Mouse (Mus musculus): Measurements from ENCODE around the gene Adam12. TPM values are rescaled to one million over a fixed set of nuclear protein-coding genes. Genes with fewer than 3 reads are reported as not detected.

The Adam12 gene
- total RNA-seq, 1 experiment = 3.9 TPM

GRCm38 (mm10) chr7:133879761-133880160 lies 352.2 kb downstream of the Adam12 start:
- Histone ChIP-seq H3K36me3 (ENCODE audit: control insufficient read depth, insufficient read depth, low read length, poor library complexity, severe bottlenecking) (no peaks in the 10 kb centered on the region), H3K9me3 (ENCODE audit: control insufficient read depth, insufficient read depth, low read depth, low read length) (no peaks in the 10 kb centered on the region), H3K27ac (ENCODE audit: insufficient read depth, low read depth, low read length, poor library complexity, severe bottlenecking) (no peak overlapping the region), H3K9ac (ENCODE audit: insufficient read depth, low read depth, low read length, poor library complexity, severe bottlenecking) (no peak overlapping the region), H3K4me1 (ENCODE audit: control insufficient read depth in 2 of 2, insufficient read depth in 2 of 2, low read length in 2 of 2, poor library complexity in 1 of 2) (no peaks in the 10 kb centered on the region), H3K4me3 (ENCODE audit: insufficient read depth in 1 of 2, low read depth in 1 of 2, low read length in 2 of 2, poor library complexity in 1 of 2, severe bottlenecking in 1 of 2) (no peak overlapping the region)
- in situ Hi-C loops (cut with MboI; ENCODE audit: low sequenced_read_pairs in 2 of 2, unreplicated experiment in 2 of 2) = no loop called here
- TF ChIP-seq ZC3H11A (IDR thresholded peaks at IDR 0.05; ENCODE audit: borderline replicate concordance, low read depth, low read length) (no peak), HCFC1 (IDR thresholded peaks at IDR 0.05; ENCODE audit: borderline replicate concordance, insufficient read depth, low read length) (no peak), MAFK (IDR thresholded peaks at IDR 0.05; ENCODE audit: insufficient read depth, low read depth, low read length) (no peak), CHD2 (IDR thresholded peaks at IDR 0.05; ENCODE audit: low read depth, low read length) (no peak), ZNF384 (IDR thresholded peaks at IDR 0.05; ENCODE audit: low read depth, low read length) (no peak)
- no peak for DNase-seq (ENCODE audit: low read depth, low spot score)

- in situ Hi-C loops (cut with MboI; ENCODE audit: low sequenced_read_pairs in 2 of 2, unreplicated experiment in 2 of 2) = no loop called here
- H3K4me1 ChIP-seq (ENCODE audit: control insufficient read depth in 2 of 2, insufficient read depth in 2 of 2, low read length in 2 of 2, poor library complexity in 1 of 2) = no peaks in the 10 kb centered on the region
- TF ChIP-seq ZNF384 (IDR thresholded peaks at IDR 0.05; ENCODE audit: low read depth, low read length) = no peak
- no peak overlapping the region for H3K9ac ChIP-seq (ENCODE audit: insufficient read depth, low read depth, low read length, poor library complexity, severe bottlenecking)
- no peak overlapping the region for H3K4me3 ChIP-seq (ENCODE audit: insufficient read depth in 1 of 2, low read depth in 1 of 2, low read length in 2 of 2, poor library complexity in 1 of 2, severe bottlenecking in 1 of 2)
- H3K36me3 ChIP-seq (ENCODE audit: control insufficient read depth, insufficient read depth, low read length, poor library complexity, severe bottlenecking) = no peaks in the 10 kb centered on the region
- DNase-seq (ENCODE audit: low read depth, low spot score) = no peak
- H3K27ac ChIP-seq (ENCODE audit: insufficient read depth, low read depth, low read length, poor library complexity, severe bottlenecking) = no peak overlapping the region
- H3K9me3 ChIP-seq (ENCODE audit: control insufficient read depth, insufficient read depth, low read depth, low read length) = no peaks in the 10 kb centered on the region
Measured at GRCm38 (mm10) chr7:133876646-133877342, 355.2 kb downstream of the Adam12 start.

DNA sequence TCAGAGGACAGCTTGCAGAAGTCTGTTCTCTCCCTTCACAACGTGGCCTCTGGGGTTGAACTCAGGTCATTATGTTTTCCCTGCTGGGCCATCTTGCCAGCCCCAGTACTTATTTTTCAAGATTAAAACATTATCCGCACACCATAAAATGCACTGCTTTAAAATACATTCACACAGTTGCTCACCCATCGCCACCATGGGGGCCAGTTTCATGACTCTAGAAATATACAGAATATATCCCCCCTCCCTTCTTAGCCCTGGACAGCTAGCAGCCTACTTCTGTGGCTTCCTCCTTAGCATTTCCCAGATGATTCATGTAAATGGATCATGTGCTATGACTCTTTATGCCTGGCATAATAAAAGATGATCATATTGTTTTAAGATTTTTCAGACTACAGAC lies 355.8 kb downstream of the Adam12 start:
- Histone ChIP-seq H3K9me3 (ENCODE audit: control insufficient read depth, insufficient read depth, low read depth, low read length) (no peaks in the 10 kb centered on the region), H3K27ac (ENCODE audit: insufficient read depth, low read depth, low read length, poor library complexity, severe bottlenecking) (no peak overlapping the region), H3K36me3 (ENCODE audit: control insufficient read depth, insufficient read depth, low read length, poor library complexity, severe bottlenecking) (no peaks in the 10 kb centered on the region), H3K9ac (ENCODE audit: insufficient read depth, low read depth, low read length, poor library complexity, severe bottlenecking) (no peak overlapping the region), H3K4me1 (ENCODE audit: control insufficient read depth in 2 of 2, insufficient read depth in 2 of 2, low read length in 2 of 2, poor library complexity in 1 of 2) (no peaks in the 10 kb centered on the region), H3K4me3 (ENCODE audit: insufficient read depth in 1 of 2, low read depth in 1 of 2, low read length in 2 of 2, poor library complexity in 1 of 2, severe bottlenecking in 1 of 2) (no peak overlapping the region)
- in situ Hi-C loops (cut with MboI; ENCODE audit: low sequenced_read_pairs in 2 of 2, unreplicated experiment in 2 of 2) = no loop called here
- TF ChIP-seq ZC3H11A (IDR thresholded peaks at IDR 0.05; ENCODE audit: borderline replicate concordance, low read depth, low read length) (no peak), HCFC1 (IDR thresholded peaks at IDR 0.05; ENCODE audit: borderline replicate concordance, insufficient read depth, low read length) (no peak), CHD2 (IDR thresholded peaks at IDR 0.05; ENCODE audit: low read depth, low read length) (no peak), MAFK (IDR thresholded peaks at IDR 0.05; ENCODE audit: insufficient read depth, low read depth, low read length) (no peak), ZNF384 (IDR thresholded peaks at IDR 0.05; ENCODE audit: low read depth, low read length) (no peak)
- no peak for DNase-seq (ENCODE audit: low read depth, low spot score)

GRCm38 (mm10) chr7:133872701-133873100 lies 359.2 kb downstream of the Adam12 start:
- no peaks in the 10 kb centered on the region for H3K9me3 ChIP-seq (ENCODE audit: control insufficient read depth, insufficient read depth, low read depth, low read length)
- no peaks in the 10 kb centered on the region for H3K36me3 ChIP-seq (ENCODE audit: control insufficient read depth, insufficient read depth, low read length, poor library complexity, severe bottlenecking)
- TF ChIP-seq ZC3H11A (IDR thresholded peaks at IDR 0.05; ENCODE audit: borderline replicate concordance, low read depth, low read length) = no peak
- no peak for TF ChIP-seq CHD2 (IDR thresholded peaks at IDR 0.05; ENCODE audit: low read depth, low read length)
- TF ChIP-seq ZNF384 (IDR thresholded peaks at IDR 0.05; ENCODE audit: low read depth, low read length) = no peak
- TF ChIP-seq HCFC1 (IDR thresholded peaks at IDR 0.05; ENCODE audit: borderline replicate concordance, insufficient read depth, low read length) = no peak
- TF ChIP-seq MAFK (IDR thresholded peaks at IDR 0.05; ENCODE audit: insufficient read depth, low read depth, low read length) = no peak
- H3K4me3 ChIP-seq (ENCODE audit: insufficient read depth in 1 of 2, low read depth in 1 of 2, low read length in 2 of 2, poor library complexity in 1 of 2, severe bottlenecking in 1 of 2) = no peak overlapping the region
- H3K27ac ChIP-seq (ENCODE audit: insufficient read depth, low read depth, low read length, poor library complexity, severe bottlenecking) = no peak overlapping the region
- H3K4me1 ChIP-seq (ENCODE audit: control insufficient read depth in 2 of 2, insufficient read depth in 2 of 2, low read length in 2 of 2, poor library complexity in 1 of 2) = no peaks in the 10 kb centered on the region
- in situ Hi-C loops (cut with MboI; ENCODE audit: low sequenced_read_pairs in 2 of 2, unreplicated experiment in 2 of 2) = loop anchor here in 1 of 2 experiments (25.0 kb wide), 2 partner anchors 465 to 665 kb away; no protein-coding TSS in a partner anchor
- no peak overlapping the region for H3K9ac ChIP-seq (ENCODE audit: insufficient read depth, low read depth, low read length, poor library complexity, severe bottlenecking)
- DNase-seq (ENCODE audit: low read depth, low spot score) = no peak

DNA sequence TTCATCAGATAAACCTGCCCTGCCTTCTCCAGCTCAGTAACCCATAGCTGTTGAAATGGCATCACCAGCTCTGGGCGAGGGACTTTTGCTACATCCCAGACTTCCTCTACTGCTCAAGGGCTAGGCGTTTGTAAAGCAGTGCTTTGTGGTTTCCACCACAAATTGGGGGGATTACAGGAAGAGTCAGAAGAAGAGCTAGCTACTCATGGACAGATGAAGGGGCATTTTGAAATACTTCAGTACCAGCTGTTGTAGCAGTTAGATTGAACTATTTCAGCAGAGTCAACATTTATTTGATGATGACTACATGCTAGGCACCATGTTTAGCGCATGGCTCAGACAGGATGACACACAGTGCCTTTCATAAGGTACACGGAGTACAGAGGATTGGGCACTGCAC lies 361.7 kb downstream of the Adam12 start:
- in situ Hi-C loops (cut with MboI; ENCODE audit: low sequenced_read_pairs in 2 of 2, unreplicated experiment in 2 of 2) = loop anchor here in 1 of 2 experiments (25.0 kb wide), 2 partner anchors 467 to 667 kb away; no protein-coding TSS in a partner anchor
- Histone ChIP-seq H3K4me3 (ENCODE audit: insufficient read depth in 1 of 2, low read depth in 1 of 2, low read length in 2 of 2, poor library complexity in 1 of 2, severe bottlenecking in 1 of 2) (no peak overlapping the region), H3K27ac (ENCODE audit: insufficient read depth, low read depth, low read length, poor library complexity, severe bottlenecking) (no peak overlapping the region), H3K36me3 (ENCODE audit: control insufficient read depth, insufficient read depth, low read length, poor library complexity, severe bottlenecking) (no peaks in the 10 kb centered on the region), H3K9ac (ENCODE audit: insufficient read depth, low read depth, low read length, poor library complexity, severe bottlenecking) (no peak overlapping the region), H3K4me1 (ENCODE audit: control insufficient read depth in 2 of 2, insufficient read depth in 2 of 2, low read length in 2 of 2, poor library complexity in 1 of 2) (no peaks in the 10 kb centered on the region), H3K9me3 (ENCODE audit: control insufficient read depth, insufficient read depth, low read depth, low read length) (no peaks in the 10 kb centered on the region)
- no peak for DNase-seq (ENCODE audit: low read depth, low spot score)
- no peak for TF ChIP-seq ZC3H11A (IDR thresholded peaks at IDR 0.05; ENCODE audit: borderline replicate concordance, low read depth, low read length)
- TF ChIP-seq HCFC1 (IDR thresholded peaks at IDR 0.05; ENCODE audit: borderline replicate concordance, insufficient read depth, low read length) = no peak
- TF ChIP-seq MAFK (IDR thresholded peaks at IDR 0.05; ENCODE audit: insufficient read depth, low read depth, low read length) = no peak
- no peak for TF ChIP-seq CHD2 (IDR thresholded peaks at IDR 0.05; ENCODE audit: low read depth, low read length)

All from ES-E14 (cell line).